ENCODE assay signal across 16 mouse cellular contexts in genomic region chr1:134714166-134714565, GRCm38 (mm10).
DNase-seq lines count a peak whose midpoint lies in the region; ATAC-seq and TF ChIP-seq lines count a peak whose summit lies in the region.
"Had no signal": no experiment of that assay in that cellular context is flagged by ENCODE, and none has a peak within 500 bp of the region (broad histone marks: within the 10 kb centered on the region; RNA-seq: fewer than 3 reads in every experiment).

No protein-coding gene starts in this region.

- peak; percentile 48 for DNase-seq in cerebellum, adult 11 months
- no peak for DNase-seq in cerebellum, postnatal 4 days (ENCODE audit: low spot score in 2 of 2)
- peak; percentile 43 for DNase-seq in hindbrain, embryonic 11.5 days (ENCODE audit: low spot score)
- no peak for DNase-seq in hindbrain, postnatal 0 days (ENCODE audit: low spot score)
- DNase-seq in cerebellum, adult 18-20 months, result peak; percentile 54 to 61
- DNase-seq in embryonic facial prominence, embryonic 10.5 days (ENCODE audit: low spot score), result no peak
- no peak for DNase-seq in right cerebral cortex, postnatal 36 days (ENCODE audit: low spot score in 2 of 2)
- DNase-seq: adrenal gland, adult 2 months; gastrocnemius, postnatal 10 days; heart, adult 2 months; kidney, adult 18-20 months; kidney, postnatal 4 days had no signal

- 0 out of 2 replicates have a peak, but pooled peaks cover 2% of the 10 kb centered on the region for H3K27me3 ChIP-seq in hindbrain, embryonic 11.5 days (ENCODE audit: control insufficient read depth, insufficient read depth, low read length)
- no peaks in the 10 kb centered on the region for H3K27me3 ChIP-seq in hindbrain, postnatal 0 days (ENCODE audit: insufficient read depth, low read length)
- H3K27me3 ChIP-seq in embryonic facial prominence, embryonic 10.5 days (replicated peaks; ENCODE audit: low read depth, poor library complexity, severe bottlenecking), result peaks cover 75% of the 10 kb centered on the region
- peaks cover 5% of the 10 kb centered on the region; the same call in 1 of the 2 replicates for H3K27me3 ChIP-seq in kidney, embryonic 14.5 days (ENCODE audit: control insufficient read depth, insufficient read depth, low read length)

- 0 out of 2 replicates have a peak overlapping the region, but pooled peaks have one; percentile 12 for H3K9ac ChIP-seq in hindbrain, embryonic 11.5 days (ENCODE audit: low read depth, low read length)
- H3K9ac ChIP-seq in hindbrain, postnatal 0 days (replicated peaks; ENCODE audit: low read length), result no peak overlapping the region
- H3K9ac ChIP-seq in kidney, embryonic 14.5 days (ENCODE audit: low read depth, low read length), result no peak overlapping the region
- H3K9ac ChIP-seq: heart, embryonic 15.5 days; hindbrain, embryonic 15.5 days had no signal

- peak overlapping the region; percentile 83 for H3K27ac ChIP-seq in hindbrain, embryonic 11.5 days (ENCODE audit: low read depth, low read length)
- H3K27ac ChIP-seq in hindbrain, postnatal 0 days, result no peak overlapping the region
- H3K27ac ChIP-seq in embryonic facial prominence, embryonic 10.5 days (replicated peaks), result peak overlapping the region; percentile 57; the same call in 1 of the 2 replicates
- no peak overlapping the region for H3K27ac ChIP-seq in kidney, embryonic 14.5 days (ENCODE audit: low read depth, low read length)
- H3K27ac ChIP-seq: heart, adult 2 months; heart, embryonic 15.5 days had no signal

- ATAC-seq in hindbrain, embryonic 11.5 days (ENCODE audit: low FRiP score), result peak; percentile 22; the same call in 1 of the 2 replicates
- no peak for ATAC-seq in hindbrain, postnatal 0 days
- ATAC-seq in kidney, embryonic 14.5 days (ENCODE audit: low FRiP score, low TSS enrichment), result no peak

- TF ChIP-seq CTCF in hindbrain, postnatal 0 days (IDR thresholded peaks at IDR 0.05; ENCODE audit: low read depth), result no peak

- WGBS in hindbrain, embryonic 11.5 days, result 41% methylated on average over 8 of the region's 8 CpGs
- WGBS in hindbrain, postnatal 0 days, result 39% methylated on average over 8 of the region's 8 CpGs
- WGBS in embryonic facial prominence, embryonic 10.5 days, result 63% methylated on average over 8 of the region's 8 CpGs
- 72% methylated on average over 8 of the region's 8 CpGs for WGBS in kidney, embryonic 14.5 days

- no peaks in the 10 kb centered on the region for H3K36me3 ChIP-seq in hindbrain, embryonic 11.5 days (ENCODE audit: control insufficient read depth, insufficient read depth, low read length)
- H3K36me3 ChIP-seq in hindbrain, postnatal 0 days (ENCODE audit: insufficient read depth, low read length), result no peaks in the 10 kb centered on the region
- no peaks in the 10 kb centered on the region for H3K36me3 ChIP-seq in embryonic facial prominence, embryonic 10.5 days (replicated peaks)
- H3K36me3 ChIP-seq in kidney, embryonic 14.5 days (ENCODE audit: control insufficient read depth, insufficient read depth, low read length), result no peaks in the 10 kb centered on the region
- H3K36me3 ChIP-seq: heart, embryonic 15.5 days; hindbrain, embryonic 15.5 days had no signal

- H3K4me3 ChIP-seq in hindbrain, embryonic 11.5 days (ENCODE audit: low read depth, low read length), result no peak overlapping the region
- no peak overlapping the region for H3K4me3 ChIP-seq in hindbrain, postnatal 0 days (ENCODE audit: low read length)
- no peak overlapping the region for H3K4me3 ChIP-seq in embryonic facial prominence, embryonic 10.5 days
- no peak overlapping the region for H3K4me3 ChIP-seq in kidney, embryonic 14.5 days (ENCODE audit: low read length)
- H3K4me3 ChIP-seq: heart, adult 2 months; heart, embryonic 15.5 days; hindbrain, embryonic 15.5 days; myocyte had no signal

- H3K4me1 ChIP-seq in hindbrain, embryonic 11.5 days (replicated peaks; ENCODE audit: control insufficient read depth, insufficient read depth, low read length), result peaks cover 19% of the 10 kb centered on the region
- peaks cover 24% of the 10 kb centered on the region; the same call in 1 of the 2 replicates for H3K4me1 ChIP-seq in hindbrain, postnatal 0 days (ENCODE audit: insufficient read depth, low read length)
- H3K4me1 ChIP-seq in embryonic facial prominence, embryonic 10.5 days, result peaks cover 41% of the 10 kb centered on the region
- peaks cover 12% of the 10 kb centered on the region; the same call in 1 of the 2 replicates for H3K4me1 ChIP-seq in kidney, embryonic 14.5 days (ENCODE audit: control insufficient read depth, insufficient read depth, low read length)

- H3K4me2 ChIP-seq in hindbrain, embryonic 11.5 days (replicated peaks; ENCODE audit: low read depth, low read length), result no peak overlapping the region
- H3K4me2 ChIP-seq in hindbrain, postnatal 0 days (ENCODE audit: low read depth, low read length), result no peak overlapping the region
- no peak overlapping the region for H3K4me2 ChIP-seq in kidney, embryonic 14.5 days (replicated peaks; ENCODE audit: low read depth, low read length)
- H3K4me2 ChIP-seq: heart, embryonic 15.5 days had no signal

- H3K9me3 ChIP-seq in hindbrain, embryonic 11.5 days (ENCODE audit: control insufficient read depth, low read length), result no peaks in the 10 kb centered on the region
- H3K9me3 ChIP-seq in hindbrain, postnatal 0 days (ENCODE audit: low read length), result no peaks in the 10 kb centered on the region
- no peaks in the 10 kb centered on the region for H3K9me3 ChIP-seq in embryonic facial prominence, embryonic 10.5 days
- no peaks in the 10 kb centered on the region for H3K9me3 ChIP-seq in kidney, embryonic 14.5 days (ENCODE audit: control insufficient read depth, low read length)
- H3K9me3 ChIP-seq: heart, embryonic 15.5 days; hindbrain, embryonic 15.5 days had no signal

Comparison
In these comparisons a context has a peak if more than half of its experiments do, and no peak if none do; other contexts are left out.
1. DNase-seq: peak in cerebellum, adult 11 months (single experiment), hindbrain, embryonic 11.5 days (single experiment) and cerebellum, adult 18-20 months (2 of 2); none in cerebellum, postnatal 4 days (0 of 2), hindbrain, postnatal 0 days (single experiment), embryonic facial prominence, embryonic 10.5 days (single experiment) and right cerebral cortex, postnatal 36 days (0 of 2).
2. H3K27ac ChIP-seq: peak in hindbrain, embryonic 11.5 days (single experiment) and embryonic facial prominence, embryonic 10.5 days (single experiment); none in hindbrain, postnatal 0 days (single experiment) and kidney, embryonic 14.5 days (single experiment).